Mouse (Mus musculus): Measurements from ENCODE around the gene Phf6. TPM values are rescaled to one million over a fixed set of nuclear protein-coding genes. Genes with fewer than 3 reads are reported as not detected.

Gene Phf6
- polyA plus RNA-seq, 1 experiment from 2014 or later, result 8.1 TPM

DNA sequence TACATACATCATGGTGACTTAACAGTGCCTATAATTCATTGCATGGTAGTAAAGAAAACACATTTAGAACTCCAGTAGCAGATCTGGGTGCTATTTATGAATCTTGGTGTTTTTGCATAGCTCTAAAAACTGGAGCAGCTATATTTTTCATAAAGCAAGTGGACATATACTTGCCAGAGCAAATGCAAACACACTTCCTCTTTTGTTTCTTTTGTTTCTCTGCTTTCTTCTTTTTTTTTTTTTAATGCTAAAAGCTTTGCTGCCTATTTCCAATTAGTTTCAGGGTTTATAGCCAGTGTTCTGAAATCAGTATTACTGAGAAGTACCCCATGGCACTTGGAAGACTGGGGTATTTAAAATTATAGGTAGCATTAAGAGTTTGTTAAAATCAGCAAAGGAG lies 2.6 kb downstream of the Phf6 start:
- Histone ChIP-seq H3K36me3 (ENCODE audit: insufficient read depth, low read length) (no peaks in the 10 kb centered on the region), H3K4me3 (ENCODE audit: low read depth, low read length) (no peak overlapping the region), H3K4me2 (replicated peaks; ENCODE audit: low read depth, low read length) (no peak overlapping the region), H3K9ac (replicated peaks; ENCODE audit: low read depth) (no peak overlapping the region), H3K27me3 (replicated peaks; ENCODE audit: insufficient read depth, low read length) (no peaks in the 10 kb centered on the region), H3K4me1 (ENCODE audit: insufficient read depth, low read depth, low read length) (no peaks in the 10 kb centered on the region), H3K9me3 (ENCODE audit: low read length) (no peaks in the 10 kb centered on the region), H3K27ac (ENCODE audit: low read length) (no peak overlapping the region)
- ATAC-seq (no peak), DNase-seq (ENCODE audit: low spot score) (no peak)
- TF ChIP-seq CTCF (IDR thresholded peaks at IDR 0.05), result no peak
- TF ChIP-seq EP300 (IDR thresholded peaks at IDR 0.05), result no peak

DNA sequence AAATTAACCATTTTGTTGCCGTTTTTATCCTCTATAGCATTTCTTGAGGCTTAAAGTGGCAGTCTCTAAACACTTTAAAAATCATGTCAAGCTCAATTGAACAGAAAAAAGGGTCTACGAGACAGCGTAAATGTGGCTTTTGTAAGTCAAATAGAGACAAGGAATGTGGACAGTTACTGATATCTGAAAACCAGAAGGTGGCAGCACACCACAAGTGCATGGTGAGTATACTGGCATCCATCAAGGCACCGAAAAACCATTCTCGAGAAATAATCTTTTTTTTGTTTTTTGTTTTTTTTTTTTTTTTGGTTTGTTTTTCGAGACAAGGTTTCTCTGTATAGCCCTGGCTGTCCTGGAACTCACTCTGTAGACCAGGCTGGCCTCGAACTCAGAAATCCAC lies 4.5 kb downstream of the Phf6 start:
- TF ChIP-seq EP300 (IDR thresholded peaks at IDR 0.05) (no peak), CTCF (IDR thresholded peaks at IDR 0.05) (peak; percentile 51)
- 65% methylated on average over 6 of the region's 7 CpGs for WGBS
- Histone ChIP-seq H3K27me3 (replicated peaks; ENCODE audit: insufficient read depth, low read length) (no peaks in the 10 kb centered on the region), H3K4me3 (ENCODE audit: low read depth, low read length) (no peak overlapping the region), H3K9me3 (ENCODE audit: low read length) (no peaks in the 10 kb centered on the region), H3K4me2 (replicated peaks; ENCODE audit: low read depth, low read length) (no peak overlapping the region), H3K4me1 (ENCODE audit: insufficient read depth, low read depth, low read length) (no peaks in the 10 kb centered on the region), H3K9ac (replicated peaks; ENCODE audit: low read depth) (no peak overlapping the region), H3K27ac (ENCODE audit: low read length) (no peak overlapping the region), H3K36me3 (ENCODE audit: insufficient read depth, low read length) (no peaks in the 10 kb centered on the region)
- DNase-seq (ENCODE audit: low spot score) (no peak), ATAC-seq (no peak)

- Histone ChIP-seq H3K9me3 (ENCODE audit: low read length) (no peaks in the 10 kb centered on the region), H3K4me2 (replicated peaks; ENCODE audit: low read depth, low read length) (no peak overlapping the region), H3K36me3 (ENCODE audit: insufficient read depth, low read length) (no peaks in the 10 kb centered on the region), H3K4me1 (ENCODE audit: insufficient read depth, low read depth, low read length) (no peaks in the 10 kb centered on the region), H3K27ac (ENCODE audit: low read length) (no peak overlapping the region), H3K27me3 (replicated peaks; ENCODE audit: insufficient read depth, low read length) (no peaks in the 10 kb centered on the region), H3K4me3 (ENCODE audit: low read depth, low read length) (no peak overlapping the region), H3K9ac (replicated peaks; ENCODE audit: low read depth) (no peak overlapping the region)
- no peak for ATAC-seq
- 90% methylated on average over 9 of the region's 9 CpGs for WGBS
- DNase-seq (ENCODE audit: low spot score), result no peak
- TF ChIP-seq CTCF (IDR thresholded peaks at IDR 0.05), result no peak
- no peak for TF ChIP-seq EP300 (IDR thresholded peaks at IDR 0.05)
Measured at GRCm38 (mm10) chrX:52926726-52927125, 14.7 kb downstream of the Phf6 start.

GRCm38 (mm10) chrX:52928883-52929282 lies 16.8 kb downstream of the Phf6 start:
- Histone ChIP-seq H3K9me3 (ENCODE audit: low read length) (no peaks in the 10 kb centered on the region), H3K27ac (ENCODE audit: low read length) (no peak overlapping the region), H3K4me1 (ENCODE audit: insufficient read depth, low read depth, low read length) (no peaks in the 10 kb centered on the region), H3K27me3 (replicated peaks; ENCODE audit: insufficient read depth, low read length) (no peaks in the 10 kb centered on the region), H3K4me2 (replicated peaks; ENCODE audit: low read depth, low read length) (no peak overlapping the region), H3K9ac (replicated peaks; ENCODE audit: low read depth) (no peak overlapping the region), H3K4me3 (ENCODE audit: low read depth, low read length) (no peak overlapping the region), H3K36me3 (ENCODE audit: insufficient read depth, low read length) (no peaks in the 10 kb centered on the region)
- peak; percentile 58 for TF ChIP-seq CTCF (IDR thresholded peaks at IDR 0.05)
- no peak for TF ChIP-seq EP300 (IDR thresholded peaks at IDR 0.05)
- ATAC-seq, result no peak
- 20% methylated on average over 1 of the region's 1 CpGs for WGBS
- DNase-seq (ENCODE audit: low spot score), result peak; percentile 42

DNA sequence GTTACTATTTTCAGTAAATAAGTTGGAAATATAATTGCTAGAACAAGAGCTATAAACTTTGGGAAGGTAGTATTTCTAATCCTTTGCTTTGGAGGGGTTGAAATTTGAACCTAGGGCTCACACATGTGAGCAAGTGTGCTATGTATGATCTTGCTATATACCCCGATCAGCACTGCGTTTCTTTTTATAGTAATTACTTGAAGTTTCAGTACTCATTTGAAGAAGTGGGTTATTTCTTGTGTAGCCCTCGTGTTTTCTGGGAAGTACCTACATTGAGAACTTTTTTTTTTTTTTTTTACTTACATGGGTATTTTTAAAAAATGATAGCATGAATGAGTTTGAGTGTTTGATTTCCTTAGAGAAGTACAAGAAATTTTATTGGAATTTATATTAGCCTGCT lies 17.7 kb downstream of the Phf6 start:
- H3K9me3 ChIP-seq (ENCODE audit: low read length), result no peaks in the 10 kb centered on the region
- DNase-seq (ENCODE audit: low spot score), result no peak
- ATAC-seq, result no peak
- no peak overlapping the region for H3K27ac ChIP-seq (ENCODE audit: low read length)
- H3K4me2 ChIP-seq (replicated peaks; ENCODE audit: low read depth, low read length), result no peak overlapping the region
- no peak overlapping the region for H3K4me3 ChIP-seq (ENCODE audit: low read depth, low read length)
- no peak for TF ChIP-seq EP300 (IDR thresholded peaks at IDR 0.05)
- TF ChIP-seq CTCF (IDR thresholded peaks at IDR 0.05), result no peak
- H3K27me3 ChIP-seq (replicated peaks; ENCODE audit: insufficient read depth, low read length), result no peaks in the 10 kb centered on the region
- no peak overlapping the region for H3K9ac ChIP-seq (replicated peaks; ENCODE audit: low read depth)
- WGBS, result 76% methylated on average over 3 of the region's 3 CpGs
- H3K36me3 ChIP-seq (ENCODE audit: insufficient read depth, low read length), result no peaks in the 10 kb centered on the region
- H3K4me1 ChIP-seq (ENCODE audit: insufficient read depth, low read depth, low read length), result no peaks in the 10 kb centered on the region

GRCm38 (mm10) chrX:52930191-52930590 lies 18.1 kb downstream of the Phf6 start:
- ATAC-seq (no peak), DNase-seq (ENCODE audit: low spot score) (no peak)
- TF ChIP-seq CTCF (IDR thresholded peaks at IDR 0.05), result no peak
- TF ChIP-seq EP300 (IDR thresholded peaks at IDR 0.05), result no peak
- Histone ChIP-seq H3K36me3 (ENCODE audit: insufficient read depth, low read length) (no peaks in the 10 kb centered on the region), H3K4me3 (ENCODE audit: low read depth, low read length) (no peak overlapping the region), H3K27ac (ENCODE audit: low read length) (no peak overlapping the region), H3K4me2 (replicated peaks; ENCODE audit: low read depth, low read length) (no peak overlapping the region), H3K4me1 (ENCODE audit: insufficient read depth, low read depth, low read length) (no peaks in the 10 kb centered on the region), H3K27me3 (replicated peaks; ENCODE audit: insufficient read depth, low read length) (no peaks in the 10 kb centered on the region), H3K9me3 (ENCODE audit: low read length) (no peaks in the 10 kb centered on the region), H3K9ac (replicated peaks; ENCODE audit: low read depth) (no peak overlapping the region)
- 80% methylated on average over 5 of the region's 5 CpGs for WGBS

DNA sequence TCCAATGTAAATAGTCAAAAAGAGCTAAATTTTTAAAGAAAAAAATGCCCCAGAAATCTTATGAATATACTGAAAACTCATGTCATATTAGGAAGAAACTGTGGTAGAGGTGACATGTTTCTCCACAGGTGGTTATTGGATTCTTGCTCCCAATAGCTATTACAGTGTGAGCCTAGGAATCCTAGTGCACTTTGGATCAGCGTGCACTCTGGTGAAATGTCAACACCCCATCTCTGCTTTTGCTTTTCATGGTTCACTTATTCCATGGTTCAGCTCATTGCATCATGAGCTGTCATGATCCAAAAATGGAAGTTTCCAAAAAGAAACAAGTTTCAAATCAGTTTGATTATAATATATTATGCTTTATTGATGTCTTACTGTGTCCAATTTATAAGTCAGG lies 20.1 kb downstream of the Phf6 start:
- Histone ChIP-seq H3K4me1 (ENCODE audit: insufficient read depth, low read depth, low read length) (no peaks in the 10 kb centered on the region), H3K27me3 (replicated peaks; ENCODE audit: insufficient read depth, low read length) (no peaks in the 10 kb centered on the region), H3K4me2 (replicated peaks; ENCODE audit: low read depth, low read length) (no peak overlapping the region), H3K4me3 (ENCODE audit: low read depth, low read length) (no peak overlapping the region), H3K9ac (replicated peaks; ENCODE audit: low read depth) (no peak overlapping the region), H3K9me3 (ENCODE audit: low read length) (no peaks in the 10 kb centered on the region), H3K36me3 (ENCODE audit: insufficient read depth, low read length) (no peaks in the 10 kb centered on the region), H3K27ac (ENCODE audit: low read length) (no peak overlapping the region)
- TF ChIP-seq EP300 (IDR thresholded peaks at IDR 0.05) (no peak), CTCF (IDR thresholded peaks at IDR 0.05) (no peak)
- no peak for ATAC-seq
- no peak for DNase-seq (ENCODE audit: low spot score)
- 80% methylated on average over 1 of the region's 1 CpGs for WGBS

Data from lung, postnatal 0 days (tissue).